ENCODE assay signal across 12 mouse cellular contexts in the genomic region with DNA sequence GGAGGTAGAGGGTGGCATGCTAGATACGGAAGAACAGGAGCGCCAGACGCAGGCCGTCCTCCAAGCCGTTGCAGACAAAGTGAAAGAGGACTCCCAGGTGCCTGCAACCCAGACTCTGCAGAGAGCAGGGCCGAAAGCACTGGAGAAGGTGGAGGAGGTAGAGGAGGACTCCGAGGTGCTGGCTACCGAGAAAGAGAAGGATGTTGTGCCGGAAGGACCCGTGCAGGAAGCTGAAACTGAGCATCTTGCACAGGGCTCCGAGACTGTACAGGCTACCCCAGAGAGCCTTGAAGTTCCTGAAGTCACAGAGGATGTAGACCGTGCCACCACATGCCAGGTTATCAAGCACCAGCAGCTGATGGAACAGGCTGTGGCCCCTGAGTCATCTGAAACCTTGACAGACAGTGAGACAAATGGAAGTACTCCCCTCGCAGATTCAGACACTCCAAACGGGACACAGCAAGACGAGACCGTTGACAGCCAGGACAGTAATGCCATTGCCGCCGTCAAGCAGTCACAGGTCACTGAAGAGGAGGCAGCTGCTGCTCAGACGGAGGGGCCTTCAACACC. TPM values are rescaled to one million over a fixed set of nuclear protein-coding genes. Genes with fewer than 3 reads are reported as not detected.
DNase-seq lines count a peak whose midpoint lies in the region; ATAC-seq lines count a peak whose summit lies in the region.
"Had no signal": no experiment of that assay in that cellular context is flagged by ENCODE, and none has a peak within 500 bp of the region (broad histone marks: within the 10 kb centered on the region; RNA-seq: fewer than 3 reads in every experiment).

No protein-coding gene starts in this region.

- peak; percentile 60 to 74 for DNase-seq in adrenal gland, adult (ENCODE audit: inconsistent age in 2 of 2, low spot score in 1 of 2)
- no peak for DNase-seq in adrenal gland, adult 18-20 months (ENCODE audit: low spot score in 2 of 2)
- peak; percentile 50 for DNase-seq in thymus, postnatal 14 days
- DNase-seq in lung, postnatal 14 days: no peak
- no peak for DNase-seq in heart, adult 11 months
- no peak for DNase-seq in cerebellum, adult 11-12 months
- DNase-seq: gastrocnemius, postnatal 14 days; kidney, adult 9 months had no signal

- peak; percentile 79 for ATAC-seq in activated CD4-positive, CD25-positive, alpha-beta regulatory T cell, adult 4 months
- peak; percentile 52 for ATAC-seq in megakaryocyte, adult 5-6 weeks (ENCODE audit: poor library complexity, severe bottlenecking)
- ATAC-seq: forebrain, embryonic 15.5 days; lung, postnatal 0 days had no signal

RNA-seq across cellular contexts. Expression of gene Zbtb2, which starts 31.9 kb away (rescaled TPM):
- 10 to 100 TPM; 12.1 to 13.5 TPM for total RNA-seq in adrenal gland, adult 18-20 months (2021)
- 10 to 100 TPM in 1 of 2 experiments, 1 to 10 TPM in 1; 9.9 to 11.3 TPM for polyA plus RNA-seq in activated CD4-positive, CD25-positive, alpha-beta regulatory T cell, adult 4 months (2017; shearing (Covaris generic))
- total RNA-seq in megakaryocyte, adult 5-6 weeks (2015): 12.8 and 14.2 TPM in 2 replicates
- total RNA-seq in megakaryocyte, adult 5-6 weeks (2017): 10.8 and 12.2 TPM in 2 replicates

Comparison
In these comparisons a context has a peak if more than half of its experiments do, and no peak if none do; other contexts are left out.
1. DNase-seq: peak in adrenal gland, adult (2 of 2) and thymus, postnatal 14 days (single experiment); none in adrenal gland, adult 18-20 months (0 of 2), lung, postnatal 14 days (single experiment), heart, adult 11 months (single experiment) and cerebellum, adult 11-12 months (single experiment).